Mouse (Mus musculus) fibroblast of lung, adult 2 months (primary cell): ENCODE results near the gene Ndufc1.
"Not testable (repeated sequence)": the region's sequence is repeated elsewhere in the genome, so short reads cannot be mapped to it uniquely, and the experiment has no call there.

Experiments used
- DNase-seq: peaks from one replicate; pipeline ENCODE4 v3.0.0-alpha.2; 2011; ENCODE audit warnings: low read depth

Gene Ndufc1

DNA sequence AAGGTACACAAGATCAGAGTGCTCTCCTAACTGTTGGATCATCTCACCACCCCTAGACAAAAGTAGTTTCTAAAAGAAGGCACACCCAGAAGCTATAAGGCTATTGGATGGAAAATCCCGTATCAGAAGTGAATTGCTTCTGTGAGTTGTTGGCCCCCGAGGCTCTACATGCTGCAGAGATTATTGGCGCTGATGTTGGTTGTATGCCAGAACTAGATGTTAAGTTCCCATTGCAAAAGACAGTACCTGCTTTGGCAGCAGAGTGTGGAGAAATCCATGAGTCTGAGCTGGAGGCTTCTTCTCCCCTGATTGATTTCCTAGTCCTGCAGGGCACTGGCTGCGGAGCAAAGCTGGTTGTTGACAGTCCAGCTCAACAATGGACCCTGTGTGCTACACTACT, 40.8 kb downstream of the Ndufc1 start:
- DNase-seq: no peak

GRCm38 (mm10) chr3:51366926-51367325, 41.9 kb downstream of the Ndufc1 start:
- DNase-seq: no peak

- DNase-seq: no peak
These were observed 43.3 kb downstream of the Ndufc1 start for GRCm38 (mm10) chr3:51365517-51365882.

GRCm38 (mm10) chr3:51364703-51365516, 43.9 kb downstream of the Ndufc1 start:
- peak; percentile 44 for DNase-seq

DNA sequence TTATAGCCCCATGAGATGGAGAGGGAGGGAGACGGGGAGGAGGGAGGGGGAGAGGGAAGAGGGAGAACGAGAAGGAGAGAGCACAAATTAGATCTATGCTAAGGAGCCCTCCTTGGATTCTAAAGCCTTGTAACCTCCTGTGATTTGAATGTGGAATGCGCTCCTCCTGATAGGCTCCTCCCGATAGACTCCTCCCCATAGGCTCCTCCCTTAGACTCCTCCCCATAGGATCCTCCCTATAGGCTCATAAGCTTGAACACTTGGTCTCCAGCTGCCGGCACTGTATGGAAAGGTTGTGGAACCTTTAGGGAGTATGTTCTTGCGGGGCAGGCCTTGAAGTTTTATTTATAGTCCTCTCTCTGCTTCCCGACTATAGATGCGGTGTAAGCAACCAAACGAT, 47.7 kb downstream of the Ndufc1 start:
- no peak for DNase-seq

DNA sequence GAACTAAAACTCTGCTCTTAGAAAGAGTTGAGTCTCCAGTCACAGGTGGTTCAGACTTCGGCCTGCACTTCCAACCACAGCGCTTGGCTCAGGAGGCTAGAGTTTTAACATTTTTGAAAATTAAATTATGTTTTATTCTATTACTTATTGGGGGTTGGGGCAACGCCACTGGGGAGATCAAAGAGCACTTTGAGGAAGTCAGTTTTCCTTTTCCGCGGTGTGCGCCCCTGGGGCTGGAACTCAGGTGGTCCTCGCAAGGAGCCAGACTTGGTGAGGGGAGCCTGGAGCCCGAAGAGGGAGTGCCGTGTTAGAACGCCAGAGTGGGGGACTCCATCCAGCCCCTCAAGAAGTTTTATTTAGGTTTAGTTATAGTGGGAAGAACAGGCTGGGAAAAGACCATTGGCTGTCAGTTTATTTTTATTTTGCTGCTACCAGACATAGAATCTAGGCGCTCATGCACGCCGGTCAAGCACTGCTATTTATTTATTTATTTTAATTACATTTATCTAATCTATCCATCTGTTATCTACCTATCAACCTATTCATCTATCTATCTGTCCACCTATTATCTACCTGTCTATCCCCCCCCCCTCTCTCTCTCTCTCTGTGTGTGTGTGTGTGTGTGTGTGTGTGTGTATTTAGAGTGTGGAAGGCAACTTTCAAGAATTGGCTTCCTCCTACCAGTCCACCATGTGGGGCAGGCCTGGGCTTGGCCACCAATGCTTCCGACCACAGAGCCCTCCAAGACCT, 49.1 kb downstream of the Ndufc1 start:
- DNase-seq: no peak

GRCm38 (mm10) chr3:51358660-51359557, 49.9 kb downstream of the Ndufc1 start:
- peak; percentile 70 for DNase-seq

- peak; percentile 61 for DNase-seq
These were observed 50.6 kb downstream of the Ndufc1 start for GRCm38 (mm10) chr3:51358181-51358580.

DNA sequence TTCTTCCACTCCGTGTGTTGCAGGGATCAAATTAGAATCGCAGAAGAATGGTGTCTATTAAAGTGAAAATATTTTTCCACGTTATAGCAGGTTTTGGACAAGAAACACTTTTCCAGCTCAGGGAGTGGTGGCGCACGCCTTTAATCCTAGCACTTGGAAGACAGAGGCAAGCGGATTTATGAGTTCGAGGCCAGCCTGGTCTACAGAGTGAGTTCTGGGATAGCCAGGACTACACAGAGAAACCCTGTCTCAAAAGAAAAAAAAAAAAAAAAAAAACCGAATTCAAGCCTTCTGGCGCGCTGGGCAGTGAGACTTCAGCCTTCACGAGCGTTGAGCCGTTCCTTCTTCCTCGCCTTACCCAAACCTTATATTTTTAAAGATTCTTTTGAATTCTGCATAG, 51.2 kb downstream of the Ndufc1 start:
- no peak for DNase-seq

- DNase-seq: no peak
These were observed 51.7 kb downstream of the Ndufc1 start for GRCm38 (mm10) chr3:51357078-51357477.

DNA sequence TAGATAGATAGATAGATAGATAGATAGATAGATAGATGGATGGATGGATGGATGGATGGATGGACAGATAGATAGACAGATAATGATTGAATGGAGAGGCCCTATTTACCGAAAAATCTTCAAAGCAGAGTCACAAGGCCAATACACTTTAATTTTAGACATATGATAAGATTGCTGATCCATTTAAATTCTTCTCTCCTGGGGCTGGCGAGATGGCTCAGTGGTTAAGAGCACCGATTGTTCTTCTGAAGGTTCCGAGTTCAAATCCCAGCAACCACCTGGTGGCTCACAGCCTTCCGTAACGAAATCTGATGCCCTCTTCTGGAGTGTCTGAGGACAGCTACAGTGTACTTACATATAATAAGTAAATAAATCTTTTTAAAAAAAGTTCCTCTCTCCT, 53.8 kb downstream of the Ndufc1 start:
- DNase-seq: not testable (repeated sequence)
